18 mouse cellular contexts compared by ENCODE assay signal in the genomic region with DNA sequence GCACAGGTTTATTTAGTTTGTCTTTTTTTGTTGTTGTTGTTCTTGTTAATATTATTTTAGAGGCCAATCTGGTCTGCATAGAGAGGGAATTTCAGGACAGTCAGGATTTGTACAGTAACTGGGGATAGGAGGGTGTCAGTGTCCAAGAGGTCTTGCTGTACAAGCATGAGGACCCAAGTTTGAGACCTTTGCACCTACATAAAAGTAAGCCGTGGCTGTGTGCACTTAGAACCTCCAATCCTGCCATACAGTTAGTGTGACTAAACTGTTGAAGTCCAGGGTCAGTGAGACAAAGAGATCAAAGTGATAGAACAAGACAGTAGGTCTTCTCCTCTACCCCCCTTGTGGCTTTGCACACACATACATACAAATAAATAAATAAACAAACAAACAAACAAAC.
"Had no signal": no experiment of that assay in that cellular context is flagged by ENCODE, and none has a peak within 500 bp of the region (broad histone marks: within the 10 kb centered on the region; RNA-seq: fewer than 3 reads in every experiment).

No protein-coding gene starts in this region.

- H3K27me3 ChIP-seq: liver, embryonic 13.5 days; neural tube, embryonic 12.5 days; neural tube, embryonic 15.5 days had no signal

- H3K4me3 ChIP-seq: left cerebral cortex, adult 2 months; liver, embryonic 13.5 days; neural tube, embryonic 12.5 days; neural tube, embryonic 15.5 days had no signal

- ATAC-seq: hindbrain, postnatal 0 days; inflammation-experienced regulatory T-cells, adult 6 months had no signal

- H3K9ac ChIP-seq: liver, embryonic 13.5 days; neural tube, embryonic 12.5 days; neural tube, embryonic 15.5 days had no signal

- H3K4me1 ChIP-seq: liver, embryonic 13.5 days; neural tube, embryonic 12.5 days; neural tube, embryonic 15.5 days had no signal

- H3K9me3 ChIP-seq: liver, embryonic 13.5 days; neural tube, embryonic 12.5 days; neural tube, embryonic 15.5 days had no signal

- DNase-seq: liver, embryonic 13.5 days; lung, adult 2 months; lung, postnatal 14 days; lung, postnatal 4 days; midbrain, embryonic 14.5 days; right cerebral cortex, postnatal 14 days; right cerebral cortex, postnatal 4 days; thymus, adult 2 months; thymus, postnatal 14 days; thymus, postnatal 4 days had no signal

- H3K27ac ChIP-seq: hindbrain, postnatal 0 days; kidney, postnatal 0 days; left cerebral cortex, adult 2 months; liver, embryonic 13.5 days; neural tube, embryonic 12.5 days; neural tube, embryonic 15.5 days; stomach, postnatal 0 days had no signal

- H3K4me2 ChIP-seq: liver, embryonic 13.5 days; midbrain, embryonic 11.5 days; neural tube, embryonic 12.5 days; neural tube, embryonic 15.5 days had no signal
